Mouse (Mus musculus): ENCODE measurements at regions not wholly inside any gene's neighbourhood (a gene's known extent, or its start where the extent isn't known, plus 50 kb on each side); places are given as distances from the start of the nearest gene placed in this dataset.
"Not testable (repeated sequence)": the region's sequence is repeated elsewhere in the genome, so short reads cannot be mapped to it uniquely, and the experiment has no call there.

- no peaks in the 10 kb centered on the region for H3K36me3 ChIP-seq (replicated peaks)
- H3K27me3 ChIP-seq (ENCODE audit: poor library complexity, severe bottlenecking), result no peaks in the 10 kb centered on the region
- no peak overlapping the region for H3K27ac ChIP-seq
- DNase-seq (ENCODE audit: extremely low spot score, low spot score), result no peak
- no peak overlapping the region for H3K4me3 ChIP-seq
- no peaks in the 10 kb centered on the region for H3K4me1 ChIP-seq
- H3K9me3 ChIP-seq, result no peaks in the 10 kb centered on the region
- 89% methylated on average over 2 of the region's 2 CpGs for WGBS
Observed at GRCm38 (mm10) chr5:4248422-4248821, 56.3 kb downstream of the Mterf1b start.

- DNase-seq (ENCODE audit: extremely low spot score, low spot score); H3K36me3 ChIP-seq (replicated peaks); H3K27me3 ChIP-seq (ENCODE audit: poor library complexity, severe bottlenecking); H3K9me3 ChIP-seq; H3K27ac ChIP-seq; H3K4me3 ChIP-seq; H3K4me1 ChIP-seq: not testable (repeated sequence)
- WGBS, result 95% methylated on average over 5 of the region's 5 CpGs
Observed at GRCm38 (mm10) chr5:4254280-4254679, 62.1 kb downstream of the Mterf1b start.

- Histone ChIP-seq H3K36me3 (replicated peaks) (no peaks in the 10 kb centered on the region), H3K27me3 (ENCODE audit: poor library complexity, severe bottlenecking) (no peaks in the 10 kb centered on the region), H3K4me1 (no peaks in the 10 kb centered on the region; the same call in 1 of the 2 replicates), H3K27ac (no peak overlapping the region), H3K4me3 (no peak overlapping the region), H3K9me3 (no peaks in the 10 kb centered on the region)
- no peak for DNase-seq (ENCODE audit: extremely low spot score, low spot score)
- WGBS, result 74% methylated on average over 12 of the region's 12 CpGs
Observed at GRCm38 (mm10) chr5:4257048-4257750, 65.0 kb downstream of the Mterf1b start.

- H3K27ac ChIP-seq, result no peak overlapping the region
- DNase-seq (ENCODE audit: extremely low spot score, low spot score), result no peak
- H3K9me3 ChIP-seq, result no peaks in the 10 kb centered on the region
- no peaks in the 10 kb centered on the region for H3K27me3 ChIP-seq (ENCODE audit: poor library complexity, severe bottlenecking)
- WGBS, result 95% methylated on average over 4 of the region's 4 CpGs
- no peak overlapping the region for H3K4me3 ChIP-seq
- no peaks in the 10 kb centered on the region; the same call in 1 of the 2 replicates for H3K4me1 ChIP-seq
- no peaks in the 10 kb centered on the region for H3K36me3 ChIP-seq (replicated peaks)
Observed at GRCm38 (mm10) chr5:4259260-4259659, 67.1 kb downstream of the Mterf1b start.

DNA sequence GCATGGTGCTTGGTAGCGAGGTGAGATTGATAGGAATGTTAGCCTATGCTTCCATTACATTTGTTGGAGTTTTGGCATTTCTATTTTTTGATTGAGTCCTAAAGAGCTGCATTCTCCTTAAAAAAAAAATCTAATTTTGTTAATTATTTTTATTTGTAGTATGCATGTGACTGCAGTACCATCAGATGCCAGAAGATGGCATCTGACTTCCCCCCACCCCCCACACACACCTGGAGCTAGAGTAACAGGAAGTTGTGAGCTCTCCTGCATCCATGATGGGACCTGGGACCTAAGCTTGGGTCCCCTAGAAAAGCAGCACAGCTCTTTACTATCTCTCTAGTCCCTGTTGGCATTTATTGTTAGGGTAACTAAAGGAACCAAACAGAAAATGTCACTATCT lies 70.5 kb downstream of the Mterf1b start:
- no peaks in the 10 kb centered on the region for H3K9me3 ChIP-seq
- no peak overlapping the region for H3K27ac ChIP-seq
- no peaks in the 10 kb centered on the region for H3K27me3 ChIP-seq (ENCODE audit: poor library complexity, severe bottlenecking)
- H3K36me3 ChIP-seq (replicated peaks), result no peaks in the 10 kb centered on the region
- no peak overlapping the region for H3K4me3 ChIP-seq
- 97% methylated on average over 1 of the region's 1 CpGs for WGBS
- no peak for DNase-seq (ENCODE audit: extremely low spot score, low spot score)
- H3K4me1 ChIP-seq, result no peaks in the 10 kb centered on the region

GRCm38 (mm10) chr5:4263560-4264160 lies 71.5 kb downstream of the Mterf1b start:
- no peaks in the 10 kb centered on the region for H3K9me3 ChIP-seq
- no peaks in the 10 kb centered on the region for H3K27me3 ChIP-seq (ENCODE audit: poor library complexity, severe bottlenecking)
- 78% methylated on average over 5 of the region's 5 CpGs for WGBS
- H3K4me1 ChIP-seq, result no peaks in the 10 kb centered on the region
- DNase-seq (ENCODE audit: extremely low spot score, low spot score), result no peak
- H3K4me3 ChIP-seq, result no peak overlapping the region
- no peaks in the 10 kb centered on the region for H3K36me3 ChIP-seq (replicated peaks)
- H3K27ac ChIP-seq, result no peak overlapping the region

DNA sequence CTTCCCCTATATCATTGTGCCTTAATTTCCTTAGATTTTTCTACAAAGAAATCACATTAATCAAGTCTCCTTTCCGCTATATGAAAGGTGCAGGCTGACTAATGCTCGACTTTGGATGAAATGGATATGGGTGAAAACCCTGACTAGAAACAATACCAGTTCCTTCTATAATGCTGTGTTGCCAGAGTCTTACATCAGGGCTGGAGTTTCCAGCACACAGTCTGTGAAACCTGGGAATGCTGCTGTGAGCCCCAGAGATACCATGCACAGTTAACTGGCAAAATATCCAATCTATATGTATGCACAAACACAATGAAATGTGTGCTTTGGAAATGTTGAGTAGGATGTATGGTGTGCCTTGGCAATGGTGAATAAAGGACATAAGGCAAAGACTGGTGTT lies 75.5 kb downstream of the Mterf1b start:
- no peaks in the 10 kb centered on the region for H3K4me1 ChIP-seq
- H3K27me3 ChIP-seq (ENCODE audit: poor library complexity, severe bottlenecking), result no peaks in the 10 kb centered on the region
- 87% methylated on average over 2 of the region's 2 CpGs for WGBS
- H3K36me3 ChIP-seq (replicated peaks), result no peaks in the 10 kb centered on the region
- H3K9me3 ChIP-seq, result no peaks in the 10 kb centered on the region
- no peak overlapping the region for H3K27ac ChIP-seq
- DNase-seq (ENCODE audit: extremely low spot score, low spot score), result no peak
- no peak overlapping the region for H3K4me3 ChIP-seq

DNA sequence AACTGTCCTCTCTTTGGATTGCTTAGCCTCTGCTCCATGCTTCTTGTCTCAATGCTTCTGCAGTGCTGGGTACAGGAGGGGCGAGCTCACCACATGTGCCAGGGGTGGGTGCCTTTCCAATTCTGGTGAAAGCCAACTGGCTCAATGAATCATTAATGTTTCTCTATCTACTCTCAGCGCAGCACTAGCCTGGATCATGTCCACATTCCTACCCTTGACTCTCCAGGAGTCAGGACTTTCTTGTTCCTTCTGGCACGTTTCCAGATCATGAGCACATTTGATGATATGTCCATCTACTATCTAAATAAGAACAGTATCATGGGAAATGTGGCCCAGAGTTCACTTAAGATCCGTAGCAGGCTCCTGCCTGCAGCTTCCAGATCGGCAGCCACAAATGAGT lies 80.8 kb downstream of the Mterf1b start:
- 88% methylated on average over 5 of the region's 5 CpGs for WGBS
- Histone ChIP-seq H3K27me3 (ENCODE audit: poor library complexity, severe bottlenecking) (no peaks in the 10 kb centered on the region), H3K36me3 (replicated peaks) (no peaks in the 10 kb centered on the region), H3K4me1 (no peaks in the 10 kb centered on the region), H3K9me3 (no peaks in the 10 kb centered on the region), H3K4me3 (no peak overlapping the region), H3K27ac (no peak overlapping the region)
- no peak for DNase-seq (ENCODE audit: extremely low spot score, low spot score)

DNA sequence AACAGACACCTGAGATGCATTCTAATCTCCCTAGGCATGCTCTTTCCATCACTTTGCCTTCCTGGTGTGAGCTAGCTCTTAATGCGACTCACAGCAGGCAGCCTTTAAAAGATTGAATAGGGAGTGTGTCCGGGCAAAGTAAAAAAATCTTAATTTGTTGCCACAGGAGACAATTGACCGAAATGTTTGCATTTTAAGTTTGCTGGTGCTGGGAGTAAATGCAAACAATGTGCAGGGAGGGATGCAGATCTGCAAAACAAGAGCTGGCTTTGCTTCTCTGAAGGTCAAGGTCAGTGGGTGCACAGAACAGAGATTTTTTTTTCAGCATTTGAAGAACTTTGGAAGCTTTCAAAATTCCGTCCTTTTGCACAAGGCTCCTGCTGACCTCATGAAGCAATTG lies 111.4 kb downstream of the Mterf1b start:
- no peaks in the 10 kb centered on the region for H3K9me3 ChIP-seq
- peaks cover 24% of the 10 kb centered on the region for H3K4me1 ChIP-seq
- no peak for DNase-seq (ENCODE audit: extremely low spot score, low spot score)
- H3K4me3 ChIP-seq, result no peak overlapping the region
- no peak overlapping the region for H3K27ac ChIP-seq
- WGBS, result 4% methylated on average over 4 of the region's 4 CpGs
- no peaks in the 10 kb centered on the region for H3K36me3 ChIP-seq (replicated peaks)
- H3K27me3 ChIP-seq (ENCODE audit: poor library complexity, severe bottlenecking), result peaks cover 12% of the 10 kb centered on the region; the same call in 1 of the 2 replicates

DNA sequence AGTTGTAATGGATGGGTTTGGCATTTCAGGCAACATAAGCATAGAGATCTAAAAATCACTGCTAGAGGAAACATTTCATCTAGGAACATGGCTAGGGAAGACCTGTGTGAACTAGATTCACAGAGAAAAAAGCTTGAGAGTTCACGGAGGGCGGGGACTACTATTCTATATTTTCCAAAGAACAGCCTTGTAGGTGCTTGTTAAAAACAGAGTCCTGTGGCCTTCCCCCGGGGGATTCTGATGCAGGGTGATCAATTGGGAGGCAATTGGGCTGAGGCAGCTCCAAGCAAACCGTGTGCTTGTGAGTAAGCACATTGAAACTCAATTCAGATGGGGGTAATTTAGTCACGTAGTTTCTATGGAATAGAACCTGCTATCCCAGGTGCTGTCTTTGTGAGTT lies 112.0 kb downstream of the Mterf1b start:
- no peak overlapping the region for H3K27ac ChIP-seq
- H3K27me3 ChIP-seq (ENCODE audit: poor library complexity, severe bottlenecking), result peaks cover 12% of the 10 kb centered on the region; the same call in 1 of the 2 replicates
- H3K36me3 ChIP-seq (replicated peaks), result no peaks in the 10 kb centered on the region
- 51% methylated on average over 5 of the region's 5 CpGs for WGBS
- H3K4me1 ChIP-seq, result peaks cover 24% of the 10 kb centered on the region
- H3K4me3 ChIP-seq, result no peak overlapping the region
- no peaks in the 10 kb centered on the region for H3K9me3 ChIP-seq
- DNase-seq (ENCODE audit: extremely low spot score, low spot score), result no peak

DNA sequence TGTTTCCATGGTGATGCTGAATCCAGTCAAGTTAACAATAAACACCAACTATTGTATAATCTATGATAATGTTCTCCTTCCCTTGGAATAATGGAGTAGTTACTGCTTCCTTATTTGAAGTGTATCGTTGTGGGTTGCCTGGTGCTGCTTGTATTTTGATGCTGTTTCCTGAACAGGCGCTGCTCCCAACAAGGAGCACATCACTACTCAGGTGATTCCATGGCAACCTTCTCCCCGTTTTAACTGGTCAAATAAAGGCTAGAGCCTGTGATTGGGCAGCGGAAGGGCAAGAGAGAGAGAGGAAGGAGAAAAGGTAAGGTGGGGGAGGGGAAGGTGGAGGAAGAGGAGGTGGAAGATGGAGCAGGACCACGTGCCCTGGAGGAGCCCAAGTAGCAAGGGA lies 116.3 kb downstream of the Mterf1b start:
- Histone ChIP-seq H3K4me3 (no peak overlapping the region), H3K27me3 (ENCODE audit: poor library complexity, severe bottlenecking) (no peaks in the 10 kb centered on the region), H3K27ac (no peak overlapping the region), H3K36me3 (replicated peaks) (no peaks in the 10 kb centered on the region), H3K9me3 (no peaks in the 10 kb centered on the region), H3K4me1 (peaks cover 16% of the 10 kb centered on the region)
- WGBS, result 84% methylated on average over 5 of the region's 5 CpGs
- no peak for DNase-seq (ENCODE audit: extremely low spot score, low spot score)

GRCm38 (mm10) chr5:4311169-4311568 lies 119.0 kb downstream of the Mterf1b start:
- no peak overlapping the region for H3K4me3 ChIP-seq
- H3K27me3 ChIP-seq (ENCODE audit: poor library complexity, severe bottlenecking), result no peaks in the 10 kb centered on the region
- no peak for DNase-seq (ENCODE audit: extremely low spot score, low spot score)
- 71% methylated on average over 4 of the region's 4 CpGs for WGBS
- H3K27ac ChIP-seq, result no peak overlapping the region
- H3K9me3 ChIP-seq, result no peaks in the 10 kb centered on the region; the same call in 1 of the 2 replicates
- H3K4me1 ChIP-seq, result peaks cover 3% of the 10 kb centered on the region
- H3K36me3 ChIP-seq (replicated peaks), result no peaks in the 10 kb centered on the region

GRCm38 (mm10) chr5:4311599-4311998 lies 119.4 kb downstream of the Mterf1b start:
- no peak overlapping the region for H3K27ac ChIP-seq
- no peak overlapping the region for H3K4me3 ChIP-seq
- DNase-seq (ENCODE audit: extremely low spot score, low spot score), result no peak
- 59% methylated on average over 4 of the region's 4 CpGs for WGBS
- H3K36me3 ChIP-seq (replicated peaks), result no peaks in the 10 kb centered on the region
- H3K9me3 ChIP-seq, result no peaks in the 10 kb centered on the region; the same call in 1 of the 2 replicates
- no peaks in the 10 kb centered on the region for H3K27me3 ChIP-seq (ENCODE audit: poor library complexity, severe bottlenecking)
- peaks cover 3% of the 10 kb centered on the region for H3K4me1 ChIP-seq
